Mouse (Mus musculus) liver, adult 2 months (tissue): ENCODE results near the gene Olfr1132.

Source experiments
- CTCF ChIP-seq: fragments of 200-500 bp; IDR thresholded peaks from 2 replicates; pipeline ENCODE4 v1.5.1; 2011; ENCODE audit warnings: low read depth, low read length, control low read depth
- POLR2A ChIP-seq: fragments of 200-500 bp; IDR thresholded peaks from 2 replicates; pipeline ENCODE4 v1.6.1; 2011; ENCODE audit warnings: low read length, control low read depth; ENCODE audit not compliant: insufficient read depth; ENCODE audit errors: extremely low read depth

DNA sequence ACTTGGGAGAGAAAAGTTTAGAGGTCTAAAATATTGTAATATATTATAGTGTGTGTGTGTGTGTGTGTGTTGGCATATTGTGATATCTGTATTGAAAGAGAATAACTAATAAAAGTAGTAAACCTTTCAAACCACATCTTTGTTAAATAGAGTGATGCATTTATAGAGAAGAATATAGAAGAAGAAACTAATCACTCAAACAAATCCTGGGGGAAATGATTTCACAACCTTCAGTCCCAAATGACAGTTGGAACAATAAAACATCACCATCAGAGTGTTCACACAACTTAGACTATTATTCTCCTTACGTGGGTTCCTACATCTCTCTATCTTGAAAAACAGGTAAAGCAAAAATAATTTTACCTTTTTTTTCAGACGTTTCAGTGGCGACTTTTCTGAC is 10.5 kb downstream of the Olfr1132 start, which contains the start of gene Olfr1131:
- TF ChIP-seq CTCF: no peak
- no peak for TF ChIP-seq POLR2A
